Mouse (Mus musculus) C2C12 (cell line): ENCODE data around the gene Grik3. TPM values are rescaled to one million over a fixed set of nuclear protein-coding genes. Genes with fewer than 3 reads are reported as not detected.

ENCODE experiments used
- H3K27me3 ChIP-seq: one replicate; pipeline ENCODE4 v1.6.1; 2011; ENCODE audit not compliant: control insufficient read depth, insufficient read depth, insufficient read length
- H3K36me3 ChIP-seq: one replicate; pipeline ENCODE4 v1.6.1; 2011; ENCODE audit not compliant: control insufficient read depth, insufficient read depth
- H3K4me3 ChIP-seq: one replicate; pipeline ENCODE4 v1.5.1; 2011; ENCODE audit warnings: mild to moderate bottlenecking, control low read depth; ENCODE audit not compliant: poor library complexity, insufficient read depth, severe bottlenecking
- H3K79me2 ChIP-seq: one replicate; pipeline ENCODE4 v1.6.1; 2011; ENCODE audit not compliant: control insufficient read depth, insufficient read depth
- H3K79me3 ChIP-seq: one replicate; pipeline ENCODE4 v1.6.1; 2011; ENCODE audit warnings: low read depth, control low read depth
- H3ac ChIP-seq: one replicate; pipeline ENCODE3; 2011; ENCODE audit warnings: low read depth; ENCODE audit not compliant: control insufficient read depth, insufficient read length
- CEBPB ChIP-seq: IDR thresholded peaks from one replicate; pipeline ENCODE4 v1.6.1; 2011; ENCODE audit warnings: low read depth, mild to moderate bottlenecking, control low read depth, moderate library complexity
- CTCF ChIP-seq: IDR thresholded peaks from one replicate; pipeline ENCODE4 v1.5.1; 2011; ENCODE audit not compliant: control insufficient read depth, insufficient read depth, insufficient read length
- FOSL1 ChIP-seq: IDR thresholded peaks from one replicate; pipeline ENCODE4 v1.8.0; 2011; ENCODE audit warnings: mild to moderate bottlenecking, low read length; ENCODE audit not compliant: poor library complexity, insufficient read depth, severe bottlenecking
- MAX ChIP-seq: IDR thresholded peaks from one replicate; pipeline ENCODE4 v1.6.1; 2011; ENCODE audit warnings: mild to moderate bottlenecking, control low read depth
- MYOD1 ChIP-seq: IDR thresholded peaks from one replicate; pipeline ENCODE4 v1.6.1; 2011; ENCODE audit warnings: low read depth; ENCODE audit not compliant: control insufficient read depth, insufficient read length
- MYOG ChIP-seq: IDR thresholded peaks from one replicate; pipeline ENCODE4 v1.6.1; 2011; ENCODE audit not compliant: control insufficient read depth, insufficient read length; ENCODE audit errors: extremely low read depth
- USF1 ChIP-seq: IDR thresholded peaks from one replicate; pipeline ENCODE4 v1.6.1; 2011; ENCODE audit warnings: low read depth, mild to moderate bottlenecking, control low read depth, moderate library complexity
- polyA plus RNA-seq: library from polyadenylated mRNA; unstranded; fragments of >200 nt; fragmentation: generic; extraction: Trizol; gene quantifications from one replicate; pipeline ENCODE4 v1.2.1, GENCODE M21; 2012; ENCODE audit warnings: missing spikeins

Gene Grik3
- polyA plus RNA-seq, 1 experiment: 0.01 TPM

- Histone ChIP-seq H3K27me3 (peaks cover 4% of the 10 kb centered on the region), H3K36me3 (no peaks in the 10 kb centered on the region), H3K4me3 (no peak overlapping the region), H3K79me2 (no peaks in the 10 kb centered on the region), H3K79me3 (no peaks in the 10 kb centered on the region), H3ac (no peak overlapping the region)
- no peak for TF ChIP-seq FOSL1
- no peak for TF ChIP-seq MYOG
- TF ChIP-seq CEBPB: no peak
- TF ChIP-seq MAX: no peak
- no peak for TF ChIP-seq MYOD1
These were observed 9.2 kb upstream of the Grik3 start for GRCm38 (mm10) chr4:125481256-125481655.

- H3ac ChIP-seq: no peak overlapping the region
- no peaks in the 10 kb centered on the region for H3K36me3 ChIP-seq
- no peak overlapping the region for H3K4me3 ChIP-seq
- no peak for TF ChIP-seq CTCF
- no peak for TF ChIP-seq FOSL1
- no peak for TF ChIP-seq MYOD1
- no peak for TF ChIP-seq USF1
- no peak for TF ChIP-seq MAX
- TF ChIP-seq CEBPB: no peak
- no peak for TF ChIP-seq MYOG
- H3K79me3 ChIP-seq: no peaks in the 10 kb centered on the region
- H3K27me3 ChIP-seq: no peaks in the 10 kb centered on the region
- H3K79me2 ChIP-seq: no peaks in the 10 kb centered on the region
These were observed 6.4 kb upstream of the Grik3 start for GRCm38 (mm10) chr4:125484131-125484530.

GRCm38 (mm10) chr4:125485416-125486239 lies 4.9 kb upstream of the Grik3 start:
- no peaks in the 10 kb centered on the region for H3K36me3 ChIP-seq
- H3K27me3 ChIP-seq: peaks cover 4% of the 10 kb centered on the region
- no peaks in the 10 kb centered on the region for H3K79me3 ChIP-seq
- TF ChIP-seq USF1 (no peak), MYOG (no peak), CTCF (no peak), FOSL1 (no peak), CEBPB (no peak), MYOD1 (no peak), MAX (no peak)
- no peaks in the 10 kb centered on the region for H3K79me2 ChIP-seq
- H3K4me3 ChIP-seq: no peak overlapping the region
- H3ac ChIP-seq: no peak overlapping the region

- no peak overlapping the region for H3K4me3 ChIP-seq
- H3K79me3 ChIP-seq: no peaks in the 10 kb centered on the region
- peaks cover 13% of the 10 kb centered on the region for H3K27me3 ChIP-seq
- H3K36me3 ChIP-seq: no peaks in the 10 kb centered on the region
- no peak overlapping the region for H3ac ChIP-seq
- H3K79me2 ChIP-seq: no peaks in the 10 kb centered on the region
- TF ChIP-seq MYOD1: no peak
- TF ChIP-seq CTCF: no peak
- TF ChIP-seq MAX: no peak
These were observed 3.9 kb upstream of the Grik3 start for GRCm38 (mm10) chr4:125486616-125487015.

GRCm38 (mm10) chr4:125487031-125487430 lies 3.5 kb upstream of the Grik3 start:
- H3K79me2 ChIP-seq: no peaks in the 10 kb centered on the region
- H3K36me3 ChIP-seq: no peaks in the 10 kb centered on the region
- H3K79me3 ChIP-seq: no peaks in the 10 kb centered on the region
- peaks cover 18% of the 10 kb centered on the region for H3K27me3 ChIP-seq
- TF ChIP-seq MYOG (no peak), CEBPB (no peak), CTCF (no peak), FOSL1 (no peak), USF1 (no peak), MYOD1 (no peak), MAX (no peak)
- no peak overlapping the region for H3K4me3 ChIP-seq
- H3ac ChIP-seq: no peak overlapping the region
